Mouse (Mus musculus) spleen, adult 18-20 months (tissue): ENCODE measurements around the gene Gm11127.
"Not testable (repeated sequence)": the region's sequence is repeated elsewhere in the genome, so short reads cannot be mapped to it uniquely, and the experiment has no call there.

Experiments used
- DNase-seq, 2 experiments: peaks; one replicate each; pipeline ENCODE4 v3.0.0; 2022; ENCODE audit warnings: mixed read lengths in 2 of 2

The Gm11127 gene

GRCm38 (mm10) chr17:36058362-36058761, at the start of gene Gm11127:
Gene Gm11127, minus strand, starts transcription at chr17:36058371.
- not testable (repeated sequence) for DNase-seq

- not testable (repeated sequence) for DNase-seq
Observed at GRCm38 (mm10) chr17:36102091-36102490, 43.9 kb upstream of the Gm11127 start.

GRCm38 (mm10) chr17:36099603-36100002, 41.4 kb upstream of the Gm11127 start:
- DNase-seq = not testable (repeated sequence)

GRCm38 (mm10) chr17:36093936-36094335, 35.8 kb upstream of the Gm11127 start:
- DNase-seq = no peak

GRCm38 (mm10) chr17:36092520-36092919, 34.3 kb upstream of the Gm11127 start:
- not testable (repeated sequence) for DNase-seq

GRCm38 (mm10) chr17:36091933-36092332, 33.8 kb upstream of the Gm11127 start:
- not testable (repeated sequence) for DNase-seq

- not testable (repeated sequence) for DNase-seq
Observed at GRCm38 (mm10) chr17:36085976-36086375, 27.8 kb upstream of the Gm11127 start.

GRCm38 (mm10) chr17:36083870-36084451, 25.8 kb upstream of the Gm11127 start:
- DNase-seq = peak in 1 of 2 experiments; percentile 13

GRCm38 (mm10) chr17:36083266-36083869, 25.2 kb upstream of the Gm11127 start:
- DNase-seq = peak in 1 of 2 experiments; percentile 47

GRCm38 (mm10) chr17:36082519-36083232, 24.5 kb upstream of the Gm11127 start:
- not testable (repeated sequence) for DNase-seq

GRCm38 (mm10) chr17:36081901-36082300, 23.7 kb upstream of the Gm11127 start:
- DNase-seq = not testable (repeated sequence)

GRCm38 (mm10) chr17:36060829-36061228, 2.7 kb upstream of the Gm11127 start:
- peak; percentile 66 to 90 for DNase-seq

GRCm38 (mm10) chr17:36057927-36058326, 244 bp downstream of the Gm11127 start:
- not testable (repeated sequence) for DNase-seq

GRCm38 (mm10) chr17:36043286-36043685, 14.9 kb downstream of the Gm11127 start:
- no peak for DNase-seq

GRCm38 (mm10) chr17:36042610-36043169, 15.5 kb downstream of the Gm11127 start, which contains the start of the genes H2-T22 and Gm6034:
Gene H2-T22, minus strand, starts transcription at chr17:36042747.
Gene Gm6034, plus strand, starts transcription at chr17:36042961.
- peak; percentile 63 to 69 for DNase-seq

- not testable (repeated sequence) for DNase-seq
Observed at GRCm38 (mm10) chr17:36042055-36042454, 16.1 kb downstream of the Gm11127 start.

GRCm38 (mm10) chr17:36040604-36041003, 17.6 kb downstream of the Gm11127 start:
- not testable (repeated sequence) for DNase-seq

GRCm38 (mm10) chr17:36036126-36036525, 22.0 kb downstream of the Gm11127 start:
- not testable (repeated sequence) for DNase-seq

- DNase-seq = peak; percentile 49 to 63
Observed at GRCm38 (mm10) chr17:36035010-36035638, 23.0 kb downstream of the Gm11127 start.

- DNase-seq = not testable (repeated sequence)
Observed at GRCm38 (mm10) chr17:36034524-36034923, 23.6 kb downstream of the Gm11127 start.

- DNase-seq = peak; percentile 63 to 67
Observed at GRCm38 (mm10) chr17:36032351-36032875, 25.8 kb downstream of the Gm11127 start, which contains the start of gene H2-T23. Gene H2-T23, minus strand, starts transcription at chr17:36032855.
